Mouse (Mus musculus): ENCODE data around the gene Rbm8a. TPM values are rescaled to one million over a fixed set of nuclear protein-coding genes. Genes with fewer than 3 reads are reported as not detected.

The Rbm8a gene
- total RNA-seq, 2 experiments from 2014 or later = 56.4 to 57.0 TPM

GRCm38 (mm10) chr3:96671519-96671918 is 41.8 kb downstream of the Rbm8a start:
- DNase-seq = no peak

GRCm38 (mm10) chr3:96673514-96673913 is 43.8 kb downstream of the Rbm8a start:
- DNase-seq = no peak

- peak; percentile 18 for DNase-seq
These were observed 44.7 kb downstream of the Rbm8a start for GRCm38 (mm10) chr3:96674442-96674841.

- DNase-seq = no peak
These were observed 45.4 kb downstream of the Rbm8a start for GRCm38 (mm10) chr3:96675171-96675570.

GRCm38 (mm10) chr3:96675690-96676089 is 46.0 kb downstream of the Rbm8a start:
- DNase-seq = no peak

GRCm38 (mm10) chr3:96678456-96678855 is 48.7 kb downstream of the Rbm8a start:
- no peak for DNase-seq

- no peak for DNase-seq
These were observed 49.5 kb downstream of the Rbm8a start for GRCm38 (mm10) chr3:96679159-96679674.

- DNase-seq = no peak
These were observed 50.7 kb downstream of the Rbm8a start for GRCm38 (mm10) chr3:96680269-96680956.

Other genes with a start within 250 kb of the Rbm8a start
- gene BC107364, start 177.6 kb upstream of the Rbm8a start, total RNA-seq (2021) = under 1 TPM in 1 of 2 experiments, not detected in 1; 0.50 TPM
- gene Hfe2, start 104.8 kb upstream of the Rbm8a start, total RNA-seq (2021) = 10 to 100 TPM; 95.6 to 97.0 TPM
- gene Txnip, start 72.0 kb upstream of the Rbm8a start, total RNA-seq (2021) = 100 to 1,000 TPM; 286 to 331 TPM
- 1 to 10 TPM; 2.5 to 2.9 TPM for gene Gm16253, start 52.9 kb upstream of the Rbm8a start, total RNA-seq (2021)
- 10 to 100 TPM; 20.4 to 24.0 TPM for gene Polr3gl, start 35.8 kb upstream of the Rbm8a start, total RNA-seq (2021)
- 1 to 10 TPM; 1.8 to 3.1 TPM for gene Ankrd34a, start 33.3 kb upstream of the Rbm8a start, total RNA-seq (2021)
- gene Lix1l, start 28.8 kb upstream of the Rbm8a start, total RNA-seq (2021) = 10 to 100 TPM; 53.1 to 56.6 TPM
- gene Pex11b, start 5.4 kb downstream of the Rbm8a start, total RNA-seq (2021) = 10 to 100 TPM; 26.4 to 26.8 TPM
- under 1 TPM; 0.18 to 0.21 TPM for gene Gm42957, start 5.5 kb downstream of the Rbm8a start, total RNA-seq (2021)
- gene Itga10, start 15.7 kb downstream of the Rbm8a start, total RNA-seq (2021) = 1 to 10 TPM; 1.0 to 1.3 TPM
- gene Ankrd35, start 40.2 kb downstream of the Rbm8a start, total RNA-seq (2021) = under 1 TPM; 0.14 to 0.19 TPM
- 10 to 100 TPM; 23.6 to 27.3 TPM for gene Pias3, start 66.5 kb downstream of the Rbm8a start, total RNA-seq (2021)
- gene Nudt17, start 78.6 kb downstream of the Rbm8a start, total RNA-seq (2021) = 1 to 10 TPM; 3.5 to 3.6 TPM
- 10 to 100 TPM; 26.1 to 27.3 TPM for gene Polr3c, start 97.7 kb downstream of the Rbm8a start, total RNA-seq (2021)
- gene Rnf115, start 97.7 kb downstream of the Rbm8a start, total RNA-seq (2021) = 10 to 100 TPM; 25.3 to 25.6 TPM
- under 1 TPM; 0.16 to 0.29 TPM for gene Pdzk1, start 199.4 kb downstream of the Rbm8a start, total RNA-seq (2021)
- not detected for gene Cd160, start 199.4 kb downstream of the Rbm8a start, total RNA-seq (2021)